Mouse (Mus musculus): ENCODE measurements around the gene Nob1. TPM values are rescaled to one million over a fixed set of nuclear protein-coding genes. Genes with fewer than 3 reads are reported as not detected.

Gene Nob1
- total and polyA plus RNA-seq, 2 experiments from 2014 or later: 29.7 to 56.0 TPM

GRCm38 (mm10) chr8:107401866-107402265 is 23.0 kb downstream of the Nob1 start:
- 65% methylated on average over 5 of the region's 5 CpGs for WGBS
- DNase-seq (no peak), ATAC-seq (no peak)
- Histone ChIP-seq H3K27me3 (ENCODE audit: insufficient read depth, low read length) (no peaks in the 10 kb centered on the region), H3K9me3 (ENCODE audit: low read length) (no peaks in the 10 kb centered on the region), H3K4me1 (ENCODE audit: insufficient read depth) (peaks cover 11% of the 10 kb centered on the region; the same call in 1 of the 2 replicates), H3K27ac (ENCODE audit: low read depth, low read length) (no peak overlapping the region), H3K4me2 (ENCODE audit: low read depth) (no peak overlapping the region), H3K9ac (no peak overlapping the region), H3K36me3 (ENCODE audit: insufficient read depth) (no peaks in the 10 kb centered on the region), H3K4me3 (ENCODE audit: low read depth, low read length) (no peak overlapping the region)
- TF ChIP-seq CTCF (IDR thresholded peaks at IDR 0.05; ENCODE audit: low read depth): no peak

- ATAC-seq: no peak
- no peak for DNase-seq
- Histone ChIP-seq H3K27ac (ENCODE audit: low read depth, low read length) (no peak overlapping the region), H3K4me2 (ENCODE audit: low read depth) (no peak overlapping the region), H3K9ac (no peak overlapping the region), H3K27me3 (ENCODE audit: insufficient read depth, low read length) (no peaks in the 10 kb centered on the region), H3K4me3 (ENCODE audit: low read depth, low read length) (no peak overlapping the region), H3K9me3 (ENCODE audit: low read length) (no peaks in the 10 kb centered on the region), H3K36me3 (ENCODE audit: insufficient read depth) (no peaks in the 10 kb centered on the region), H3K4me1 (ENCODE audit: insufficient read depth) (peaks cover 11% of the 10 kb centered on the region; the same call in 1 of the 2 replicates)
- 28% methylated on average over 9 of the region's 9 CpGs for WGBS
- no peak for TF ChIP-seq CTCF (IDR thresholded peaks at IDR 0.05; ENCODE audit: low read depth)
Measured at GRCm38 (mm10) chr8:107399495-107399894, 25.4 kb downstream of the Nob1 start.

GRCm38 (mm10) chr8:107397665-107398064 is 27.2 kb downstream of the Nob1 start:
- H3K9me3 ChIP-seq (ENCODE audit: low read length): no peaks in the 10 kb centered on the region
- no peak for ATAC-seq
- WGBS: 57% methylated on average over 12 of the region's 12 CpGs
- H3K27ac ChIP-seq (ENCODE audit: low read depth, low read length): no peak overlapping the region
- no peak for TF ChIP-seq CTCF (IDR thresholded peaks at IDR 0.05; ENCODE audit: low read depth)
- no peak overlapping the region for H3K9ac ChIP-seq
- H3K4me2 ChIP-seq (ENCODE audit: low read depth): no peak overlapping the region
- no peaks in the 10 kb centered on the region for H3K36me3 ChIP-seq (ENCODE audit: insufficient read depth)
- H3K27me3 ChIP-seq (ENCODE audit: insufficient read depth, low read length): no peaks in the 10 kb centered on the region
- DNase-seq: no peak
- H3K4me3 ChIP-seq (ENCODE audit: low read depth, low read length): no peak overlapping the region
- H3K4me1 ChIP-seq (ENCODE audit: insufficient read depth): peaks cover 3% of the 10 kb centered on the region; the same call in 1 of the 2 replicates

GRCm38 (mm10) chr8:107396106-107396670 is 28.7 kb downstream of the Nob1 start:
- Histone ChIP-seq H3K4me1 (ENCODE audit: insufficient read depth) (no peaks in the 10 kb centered on the region), H3K27me3 (ENCODE audit: insufficient read depth, low read length) (no peaks in the 10 kb centered on the region), H3K4me2 (ENCODE audit: low read depth) (no peak overlapping the region), H3K9me3 (ENCODE audit: low read length) (no peaks in the 10 kb centered on the region), H3K36me3 (ENCODE audit: insufficient read depth) (no peaks in the 10 kb centered on the region), H3K4me3 (ENCODE audit: low read depth, low read length) (no peak overlapping the region), H3K9ac (no peak overlapping the region), H3K27ac (ENCODE audit: low read depth, low read length) (no peak overlapping the region)
- DNase-seq (no peak), ATAC-seq (no peak)
- WGBS: 89% methylated on average over 10 of the region's 10 CpGs
- TF ChIP-seq CTCF (IDR thresholded peaks at IDR 0.05; ENCODE audit: low read depth): no peak

GRCm38 (mm10) chr8:107395397-107395796 is 29.5 kb downstream of the Nob1 start:
- Histone ChIP-seq H3K27me3 (ENCODE audit: insufficient read depth, low read length) (no peaks in the 10 kb centered on the region), H3K4me3 (ENCODE audit: low read depth, low read length) (no peak overlapping the region), H3K36me3 (ENCODE audit: insufficient read depth) (no peaks in the 10 kb centered on the region), H3K4me2 (ENCODE audit: low read depth) (no peak overlapping the region), H3K9me3 (ENCODE audit: low read length) (no peaks in the 10 kb centered on the region), H3K9ac (no peak overlapping the region), H3K4me1 (ENCODE audit: insufficient read depth) (no peaks in the 10 kb centered on the region), H3K27ac (ENCODE audit: low read depth, low read length) (no peak overlapping the region)
- TF ChIP-seq CTCF (IDR thresholded peaks at IDR 0.05; ENCODE audit: low read depth): no peak
- ATAC-seq: no peak
- no peak for DNase-seq

- no peak for DNase-seq
- H3K4me2 ChIP-seq (ENCODE audit: low read depth): no peak overlapping the region
- H3K36me3 ChIP-seq (ENCODE audit: insufficient read depth): no peaks in the 10 kb centered on the region; the same call in 1 of the 2 replicates
- 68% methylated on average over 4 of the region's 4 CpGs for WGBS
- no peak overlapping the region for H3K27ac ChIP-seq (ENCODE audit: low read depth, low read length)
- TF ChIP-seq CTCF (IDR thresholded peaks at IDR 0.05; ENCODE audit: low read depth): no peak
- H3K4me3 ChIP-seq (ENCODE audit: low read depth, low read length): no peak overlapping the region
- no peaks in the 10 kb centered on the region for H3K27me3 ChIP-seq (ENCODE audit: insufficient read depth, low read length)
- no peaks in the 10 kb centered on the region for H3K9me3 ChIP-seq (ENCODE audit: low read length)
- no peak for ATAC-seq
- H3K4me1 ChIP-seq (ENCODE audit: insufficient read depth): no peaks in the 10 kb centered on the region
- H3K9ac ChIP-seq: no peak overlapping the region
Measured at GRCm38 (mm10) chr8:107391136-107391516, 33.7 kb downstream of the Nob1 start.

GRCm38 (mm10) chr8:107390476-107391135 is 34.2 kb downstream of the Nob1 start:
- no peak for TF ChIP-seq CTCF (IDR thresholded peaks at IDR 0.05; ENCODE audit: low read depth)
- DNase-seq (no peak), ATAC-seq (no peak)
- 95% methylated on average over 16 of the region's 16 CpGs for WGBS
- Histone ChIP-seq H3K36me3 (ENCODE audit: insufficient read depth) (no peaks in the 10 kb centered on the region; the same call in 1 of the 2 replicates), H3K27me3 (ENCODE audit: insufficient read depth, low read length) (no peaks in the 10 kb centered on the region), H3K9ac (no peak overlapping the region), H3K9me3 (ENCODE audit: low read length) (no peaks in the 10 kb centered on the region), H3K4me3 (ENCODE audit: low read depth, low read length) (no peak overlapping the region), H3K27ac (ENCODE audit: low read depth, low read length) (no peak overlapping the region), H3K4me2 (ENCODE audit: low read depth) (no peak overlapping the region), H3K4me1 (ENCODE audit: insufficient read depth) (no peaks in the 10 kb centered on the region)

All from forebrain, postnatal 0 days (tissue).